Mouse (Mus musculus) embryonic facial prominence, embryonic 14.5 days (tissue): ENCODE measurements around the gene Mars2. TPM values are rescaled to one million over a fixed set of nuclear protein-coding genes. Genes with fewer than 3 reads are reported as not detected.

ENCODE experiments used
- ATAC-seq: fragments of 200-750 bp; cut with Nextera tagmentation; 2 replicates; pipeline ENCODE4 v1.8.0; 2017; ENCODE audit warnings: low read depth, moderate number of reproducible peaks, moderate TSS enrichment
- DNase-seq: peaks from one replicate; pipeline ENCODE4 v3.0.0-alpha.2; 2015; ENCODE audit warnings: low spot score
- H3K27ac ChIP-seq: fragments of 300-500 bp; sonication (generic); replicated peaks from 2 replicates; pipeline ENCODE4 v1.5.1; 2014; ENCODE audit warnings: low read depth, mild to moderate bottlenecking, low read length, moderate library complexity
- H3K27me3 ChIP-seq: fragments of 300-500 bp; sonication (generic); replicated peaks from 2 replicates; pipeline ENCODE4 v1.6.1; 2014; ENCODE audit warnings: low read length; ENCODE audit not compliant: control insufficient read depth, insufficient read depth
- H3K36me3 ChIP-seq: fragments of 300-500 bp; sonication (generic); 2 replicates; pipeline ENCODE4 v1.6.1; 2014; ENCODE audit warnings: low read length, mixed read lengths; ENCODE audit not compliant: control insufficient read depth, insufficient read depth
- H3K4me1 ChIP-seq: fragments of 300-500 bp; sonication (generic); 2 replicates; pipeline ENCODE4 v1.6.1; 2014; ENCODE audit warnings: antibody characterized with exemption, low read length; ENCODE audit not compliant: control insufficient read depth, insufficient read depth
- H3K4me2 ChIP-seq: fragments of 300-500 bp; sonication (generic); 2 replicates; pipeline ENCODE4 v1.6.1; 2014; ENCODE audit warnings: low read depth, mild to moderate bottlenecking, low read length, moderate library complexity, mixed read lengths
- H3K4me3 ChIP-seq: fragments of 300-500 bp; sonication (generic); 2 replicates; pipeline ENCODE4 v1.5.1; 2014; ENCODE audit warnings: low read depth, mild to moderate bottlenecking, low read length
- H3K9ac ChIP-seq: fragments of 300-500 bp; sonication (generic); 2 replicates; pipeline ENCODE4 v1.6.1; 2014; ENCODE audit warnings: low read depth, mild to moderate bottlenecking, low read length, moderate library complexity, mixed read lengths
- H3K9me3 ChIP-seq: fragments of 300-500 bp; sonication (generic); 2 replicates; pipeline ENCODE4 v1.6.1; 2016; ENCODE audit warnings: low read length; ENCODE audit not compliant: control insufficient read depth
- WGBS: fragments of 180-500 bp; shearing (Covaris S2); extraction: QIAGEN DNeasy Blood & Tissue Kit; methylation state at CpG from one replicate; pipeline ENCODE4 v1.1.7; 2014; 5-methylcytosine and 5-hydroxymethylcytosine counted together
- polyA plus RNA-seq: library from polyadenylated mRNA; unstranded; fragments of >200 nt; fragmentation: Nextera tagmentation; extraction: Ambion mirVana; gene quantifications from 2 replicates; pipeline ENCODE4 v1.2.1, GENCODE M21; 2014

The Mars2 gene
- 3.1 and 3.3 TPM in 2 replicates for polyA plus RNA-seq

DNA sequence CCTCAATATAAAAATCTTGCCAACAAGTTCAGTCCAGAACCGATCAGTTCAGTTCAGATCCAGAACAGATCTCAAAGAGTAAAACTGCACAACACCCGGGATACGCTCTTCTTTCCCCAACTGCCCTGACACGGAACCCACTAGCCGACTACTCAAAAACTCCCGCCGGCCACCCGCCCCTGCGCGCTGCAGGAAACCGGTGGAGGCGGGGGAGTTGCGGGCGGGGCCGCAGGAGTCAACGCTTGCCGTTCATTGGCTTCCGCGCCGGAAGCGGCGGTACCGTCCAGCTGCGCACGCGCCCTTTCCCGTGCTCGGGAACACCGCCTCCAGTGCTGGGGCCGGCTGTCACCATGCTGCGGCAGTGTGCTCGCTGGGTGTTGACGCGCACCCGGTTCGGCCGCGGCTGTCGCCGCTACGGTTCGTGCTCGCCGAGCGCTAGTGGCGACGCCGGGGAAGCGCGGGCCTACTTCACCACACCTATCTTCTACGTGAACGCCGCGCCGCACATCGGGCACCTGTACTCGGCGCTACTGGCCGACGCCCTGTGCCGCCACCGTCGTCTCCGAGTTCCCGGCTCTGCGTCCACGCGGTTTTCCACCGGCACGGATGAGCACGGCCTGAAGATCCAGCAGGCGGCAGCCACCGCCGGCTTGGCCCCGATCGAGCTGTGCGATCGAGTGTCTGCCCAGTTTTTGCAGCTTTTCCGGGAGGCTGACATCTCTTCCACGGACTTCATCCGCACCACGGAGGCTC, at the start of gene Mars2:
Mars2 (plus strand) TSS at position 288 of the 753 bp plus-strand sequence.
- H3K27me3 ChIP-seq, result no peaks in the 10 kb centered on the region

DNA sequence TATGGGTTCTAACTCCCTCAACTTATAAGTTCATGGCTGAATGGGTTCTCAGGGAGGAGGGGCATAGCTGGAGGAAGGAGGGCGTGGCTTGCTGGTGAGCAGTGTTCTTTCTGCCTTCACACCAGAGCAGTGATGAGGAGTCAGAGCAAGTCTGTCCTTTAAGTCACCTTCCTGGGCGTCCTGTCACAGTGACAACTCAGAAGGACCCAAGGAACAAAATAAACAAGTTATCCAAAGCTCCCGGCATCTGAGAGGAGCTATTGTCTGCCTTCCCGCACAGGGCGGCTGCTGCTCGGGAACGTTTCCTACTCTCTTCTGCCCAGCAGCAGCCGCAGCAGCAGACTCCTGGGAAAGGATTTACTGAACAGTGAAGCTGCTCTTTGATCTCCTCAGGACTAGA, 45.0 kb upstream of the Mars2 start:
- Histone ChIP-seq H3K27me3 (no peaks in the 10 kb centered on the region), H3K36me3 (peaks cover 13% of the 10 kb centered on the region), H3K4me1 (peaks cover 18% of the 10 kb centered on the region), H3K27ac (peak overlapping the region; percentile 49), H3K4me2 (peak overlapping the region; percentile 44), H3K4me3 (peak overlapping the region; percentile 20; the same call in 1 of the 2 replicates), H3K9ac (peak overlapping the region; percentile 5; the same call in 1 of the 2 replicates), H3K9me3 (no peaks in the 10 kb centered on the region)
- WGBS, result 13% methylated on average over 8 of the region's 8 CpGs
- DNase-seq, result peak; percentile 31
- ATAC-seq, result peak; percentile 48; the same call in 1 of the 2 replicates

More for the DNA sequence above, at the start of gene Mars2:
- H3K27ac ChIP-seq, result peak within 1 kb of the TSS; percentile 55
- no peaks in the 10 kb centered on the region for H3K36me3 ChIP-seq
- under 1% methylated on average over 65 of the region's 82 CpGs for WGBS
- DNase-seq (peak; percentile 98), ATAC-seq (peak; percentile 100)
- H3K4me3 ChIP-seq, result peak within 1 kb of the TSS; percentile 87
- H3K4me1 ChIP-seq, result peaks cover 25% of the 10 kb centered on the region
- H3K9me3 ChIP-seq, result no peaks in the 10 kb centered on the region
- H3K4me2 ChIP-seq, result peak within 1 kb of the TSS; percentile 89
- H3K9ac ChIP-seq, result peak within 1 kb of the TSS; percentile 78

DNA sequence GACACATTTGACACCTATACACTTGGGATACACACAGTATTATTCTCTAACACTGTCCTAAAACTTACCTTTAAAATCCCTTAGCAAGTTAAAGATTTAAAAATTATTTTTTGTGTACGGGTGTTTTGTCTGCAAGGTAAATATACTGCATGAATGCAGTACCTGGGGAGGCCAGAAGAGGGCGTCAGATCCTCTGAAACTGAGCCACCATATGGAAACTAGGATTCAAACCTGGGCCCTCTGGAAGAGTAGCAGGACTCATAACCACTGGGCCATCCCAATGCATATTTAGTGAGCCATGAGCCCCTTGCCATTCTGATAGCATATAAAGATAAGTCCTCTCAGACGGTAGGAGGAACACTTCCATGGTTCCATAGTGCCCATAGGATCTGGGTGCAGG, 44.2 kb upstream of the Mars2 start:
- ATAC-seq, result no peak
- peak overlapping the region; percentile 49; the same call in 1 of the 2 replicates for H3K27ac ChIP-seq
- H3K4me2 ChIP-seq, result no peak overlapping the region
- WGBS, result 50% methylated on average over 3 of the region's 3 CpGs
- H3K9ac ChIP-seq, result no peak overlapping the region
- H3K4me1 ChIP-seq, result peaks cover 18% of the 10 kb centered on the region
- peaks cover 13% of the 10 kb centered on the region for H3K36me3 ChIP-seq
- no peak for DNase-seq
- H3K27me3 ChIP-seq, result no peaks in the 10 kb centered on the region
- no peak overlapping the region for H3K4me3 ChIP-seq
- no peaks in the 10 kb centered on the region for H3K9me3 ChIP-seq

- Histone ChIP-seq H3K27me3 (no peaks in the 10 kb centered on the region), H3K4me1 (peaks cover 18% of the 10 kb centered on the region), H3K9me3 (no peaks in the 10 kb centered on the region), H3K4me2 (no peak overlapping the region), H3K36me3 (peaks cover 13% of the 10 kb centered on the region), H3K9ac (no peak overlapping the region), H3K4me3 (no peak overlapping the region), H3K27ac (no peak overlapping the region; the same call in 1 of the 2 replicates)
- DNase-seq (peak; percentile 88), ATAC-seq (peak; percentile 84)
- WGBS, result 23% methylated on average over 2 of the region's 2 CpGs
Measured at GRCm38 (mm10) chr1:55193316-55193715, 43.7 kb upstream of the Mars2 start.

DNA sequence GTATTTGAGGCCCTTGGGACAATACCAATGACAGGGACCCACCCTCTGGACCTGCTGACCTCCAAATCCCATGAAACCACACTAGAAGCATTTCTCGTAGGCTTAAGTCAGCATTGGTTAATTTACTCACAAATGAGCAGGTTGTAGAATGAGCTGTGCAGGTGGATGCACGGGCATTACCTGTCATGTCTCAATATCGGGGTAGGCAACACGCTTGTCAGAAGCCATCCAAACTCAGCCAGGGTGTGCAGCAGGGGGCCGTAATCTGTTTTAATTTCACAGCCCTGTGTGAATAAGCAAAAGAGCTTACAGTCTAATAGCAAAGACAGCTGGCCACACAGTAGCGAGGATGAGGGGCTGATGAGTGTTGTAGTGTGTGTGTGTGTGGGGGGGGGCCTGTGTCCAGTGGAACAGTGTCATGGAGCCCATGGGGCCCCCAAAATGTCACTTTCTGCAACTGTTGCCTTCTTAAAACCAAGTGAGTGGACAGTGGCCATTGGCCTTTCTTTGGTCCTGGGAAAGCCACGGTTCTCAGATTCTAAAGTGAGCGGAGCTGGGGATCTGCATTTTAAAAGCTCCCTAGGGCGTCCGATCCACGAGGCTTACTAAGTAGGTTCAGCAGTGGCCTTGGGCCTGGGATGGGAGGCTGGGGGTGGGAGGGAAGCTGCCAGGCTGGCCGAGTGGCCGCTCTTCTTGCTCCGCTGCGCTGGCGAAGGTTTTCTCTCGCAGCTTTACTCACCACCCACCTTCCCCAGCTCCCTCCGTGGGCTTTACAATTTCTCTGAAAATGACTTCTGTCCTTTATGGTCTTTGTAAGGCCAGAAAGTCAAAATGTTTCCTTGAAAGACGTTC, 42.7 kb upstream of the Mars2 start:
- 47% methylated on average over 19 of the region's 19 CpGs for WGBS
- H3K9ac ChIP-seq, result no peak overlapping the region
- no peaks in the 10 kb centered on the region for H3K27me3 ChIP-seq
- no peaks in the 10 kb centered on the region for H3K9me3 ChIP-seq
- no peak overlapping the region for H3K4me2 ChIP-seq
- no peak overlapping the region; the same call in 1 of the 2 replicates for H3K27ac ChIP-seq
- peaks cover 13% of the 10 kb centered on the region for H3K36me3 ChIP-seq
- no peak overlapping the region for H3K4me3 ChIP-seq
- DNase-seq, result no peak
- peaks cover 18% of the 10 kb centered on the region for H3K4me1 ChIP-seq
- ATAC-seq, result no peak

- Histone ChIP-seq H3K9ac (no peak overlapping the region), H3K27ac (no peak overlapping the region)
Measured at GRCm38 (mm10) chr1:55195021-55195420, 42.0 kb upstream of the Mars2 start.

GRCm38 (mm10) chr1:55196327-55197003, 40.5 kb upstream of the Mars2 start:
- Histone ChIP-seq H3K9me3 (no peaks in the 10 kb centered on the region), H3K4me1 (peaks cover 18% of the 10 kb centered on the region), H3K36me3 (peaks cover 12% of the 10 kb centered on the region), H3K4me3 (no peak overlapping the region), H3K9ac (no peak overlapping the region), H3K27me3 (no peaks in the 10 kb centered on the region), H3K27ac (peak overlapping the region; percentile 18; the same call in 1 of the 2 replicates), H3K4me2 (no peak overlapping the region)
- peak; percentile 40 for DNase-seq
- ATAC-seq, result no peak
- 43% methylated on average over 6 of the region's 6 CpGs for WGBS

More at GRCm38 (mm10) chr1:55195021-55195420, 42.0 kb upstream of the Mars2 start:
- no peak overlapping the region for H3K4me2 ChIP-seq
- DNase-seq (no peak), ATAC-seq (no peak)
- H3K4me3 ChIP-seq, result no peak overlapping the region
- no peaks in the 10 kb centered on the region for H3K27me3 ChIP-seq
- H3K36me3 ChIP-seq, result peaks cover 13% of the 10 kb centered on the region
- peaks cover 18% of the 10 kb centered on the region for H3K4me1 ChIP-seq
- 66% methylated on average over 4 of the region's 4 CpGs for WGBS
- no peaks in the 10 kb centered on the region for H3K9me3 ChIP-seq

DNA sequence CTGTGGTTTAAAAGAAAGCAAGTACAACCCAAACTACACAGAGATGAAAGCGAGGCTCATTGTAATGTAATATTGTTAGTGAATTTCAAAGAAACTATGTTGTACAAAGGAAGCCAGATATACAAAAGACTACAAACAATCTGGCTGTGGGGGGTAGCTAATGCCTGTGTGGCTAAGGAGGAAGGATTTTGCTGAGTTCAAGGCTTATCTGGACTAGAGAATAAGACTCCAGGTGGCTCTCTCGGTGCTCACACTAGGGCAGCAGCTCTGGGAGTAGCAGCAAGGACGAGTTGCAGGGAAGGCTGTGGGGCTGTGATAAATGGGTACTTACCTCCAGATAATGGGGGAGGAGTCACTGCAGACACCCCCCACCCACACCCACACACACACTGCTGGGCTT, 38.3 kb upstream of the Mars2 start:
- Histone ChIP-seq H3K4me1 (peaks cover 9% of the 10 kb centered on the region), H3K4me2 (no peak overlapping the region), H3K9ac (no peak overlapping the region), H3K27ac (no peak overlapping the region), H3K36me3 (peaks cover 15% of the 10 kb centered on the region), H3K27me3 (no peaks in the 10 kb centered on the region), H3K9me3 (no peaks in the 10 kb centered on the region), H3K4me3 (no peak overlapping the region)
- WGBS, result 48% methylated on average over 3 of the region's 3 CpGs
- DNase-seq, result peak; percentile 13
- ATAC-seq, result no peak
